Mouse (Mus musculus) spleen, adult 2 months (tissue): ENCODE measurements around the gene Rnf167.

Source experiments
- CTCF ChIP-seq: fragments of 200-500 bp; IDR thresholded peaks from 2 replicates; pipeline ENCODE4 v1.5.1; 2011; ENCODE audit warnings: mild to moderate bottlenecking, inconsistent platforms; ENCODE audit not compliant: insufficient read depth, insufficient read length, insufficient replicate concordance; ENCODE audit errors: extremely low read depth
- POLR2A ChIP-seq: fragments of 200-500 bp; IDR thresholded peaks from 2 replicates; pipeline ENCODE4 v1.6.1; 2011; ENCODE audit warnings: low read depth, low read length, inconsistent platforms

- TF ChIP-seq POLR2A (no peak), CTCF (no peak)
These were observed 53.6 kb downstream of the Rnf167 start for GRCm38 (mm10) chr11:70700613-70701012.
